Mouse (Mus musculus): ENCODE results near the gene Gm30302.

The Gm30302 gene

GRCm38 (mm10) chr13:49736430-49736829, 62.4 kb downstream of the Gm30302 start:
- DNase-seq = no peak
